Mouse (Mus musculus) forebrain, embryonic 16.5 days (tissue): Measurements from ENCODE around the gene Itgb5. TPM values are rescaled to one million over a fixed set of nuclear protein-coding genes. Genes with fewer than 3 reads are reported as not detected.

Experiments
- ATAC-seq: fragments of 200-750 bp; cut with Nextera tagmentation; 2 replicates; pipeline ENCODE4 v1.8.0; 2017; ENCODE audit warnings: mild to moderate bottlenecking, moderate library complexity
- H3K27ac ChIP-seq: fragments of 300-500 bp; sonication (generic); 2 replicates; pipeline ENCODE4 v1.5.1; 2014; ENCODE audit warnings: low read length, control low read depth
- H3K27me3 ChIP-seq: fragments of 300-500 bp; sonication (generic); replicated peaks from 2 replicates; pipeline ENCODE4 v1.6.1; 2014; ENCODE audit warnings: low read length; ENCODE audit not compliant: control insufficient read depth, insufficient read depth
- H3K36me3 ChIP-seq: fragments of 300-500 bp; sonication (generic); 2 replicates; pipeline ENCODE4 v1.6.1; 2014; ENCODE audit not compliant: control insufficient read depth, insufficient read depth
- H3K4me1 ChIP-seq: fragments of 300-500 bp; sonication (generic); replicated peaks from 2 replicates; pipeline ENCODE4 v1.6.1; 2014; ENCODE audit warnings: low read length; ENCODE audit not compliant: control insufficient read depth, insufficient read depth
- H3K4me2 ChIP-seq: fragments of 300-500 bp; sonication (generic); 2 replicates; pipeline ENCODE4 v1.6.1; 2014; ENCODE audit warnings: mild to moderate bottlenecking, low read length, control low read depth
- H3K4me3 ChIP-seq: fragments of 300-500 bp; sonication (generic); replicated peaks from 2 replicates; pipeline ENCODE4 v1.5.1; 2014; ENCODE audit warnings: mild to moderate bottlenecking, low read length, control low read depth
- H3K9ac ChIP-seq: fragments of 300-500 bp; sonication (generic); replicated peaks from 2 replicates; pipeline ENCODE4 v1.6.1; 2014; ENCODE audit warnings: low read depth, low read length, control low read depth
- H3K9me3 ChIP-seq: fragments of 300-500 bp; sonication (generic); 2 replicates; pipeline ENCODE4 v1.6.1; 2016; ENCODE audit warnings: low read length; ENCODE audit not compliant: control insufficient read depth
- WGBS: fragments of 180-500 bp; shearing (Covaris S2); extraction: QIAGEN DNeasy Blood & Tissue Kit; methylation state at CpG from one replicate; pipeline ENCODE4 v1.1.7; 2014; 5-methylcytosine and 5-hydroxymethylcytosine counted together
- polyA plus RNA-seq: library from polyadenylated mRNA; unstranded; fragments of >200 nt; fragmentation: Nextera tagmentation; extraction: Ambion mirVana; gene quantifications from 2 replicates; pipeline ENCODE4 v1.2.1, GENCODE M21; 2015

Gene Itgb5
- polyA plus RNA-seq, 1 experiment from 2014 or later, result 7.7 TPM

DNA sequence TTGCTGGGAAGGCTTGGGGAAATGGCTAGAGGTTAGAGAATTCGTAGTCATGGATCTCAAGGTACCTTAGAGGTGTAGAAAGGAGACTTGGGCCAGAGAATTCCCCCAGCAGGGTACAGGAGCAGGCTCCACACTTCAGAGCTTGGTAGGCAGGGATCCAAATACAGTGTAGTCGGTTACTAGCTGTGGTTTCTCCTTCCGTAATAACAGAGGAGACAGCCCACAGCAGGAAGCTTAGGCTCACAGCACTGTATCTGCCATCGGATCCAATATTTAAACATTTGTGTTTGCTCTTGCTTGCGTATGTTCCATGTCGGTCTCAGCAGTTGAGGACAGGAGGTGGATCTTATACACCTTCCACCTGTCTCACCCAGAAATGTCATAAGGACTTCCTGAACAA lies 33.6 kb upstream of the Itgb5 start:
- Histone ChIP-seq H3K9me3 (no peaks in the 10 kb centered on the region), H3K27ac (no peak overlapping the region), H3K27me3 (no peaks in the 10 kb centered on the region), H3K4me3 (no peak overlapping the region), H3K4me1 (no peaks in the 10 kb centered on the region), H3K4me2 (no peak overlapping the region), H3K36me3 (no peaks in the 10 kb centered on the region), H3K9ac (no peak overlapping the region)
- 83% methylated on average over 6 of the region's 6 CpGs for WGBS
- ATAC-seq, result no peak

DNA sequence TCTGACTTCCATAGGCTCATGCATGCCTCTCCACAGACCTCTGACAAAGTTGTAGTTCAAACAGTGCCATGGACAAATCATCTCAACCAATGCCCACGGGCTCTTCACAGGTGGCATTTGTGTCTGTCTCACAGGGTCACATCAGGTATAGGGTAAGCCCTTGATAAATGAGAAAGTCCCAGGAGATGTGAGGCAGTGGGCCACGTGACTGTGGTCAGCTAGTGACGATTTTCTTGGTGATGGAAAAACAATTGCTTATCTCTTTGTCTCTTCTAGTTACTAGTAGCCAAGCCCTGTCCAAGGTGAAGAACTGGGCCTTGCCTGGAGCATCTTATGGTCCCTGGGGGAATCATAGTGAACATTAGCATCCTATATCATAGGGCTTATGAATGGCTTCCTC lies 32.7 kb upstream of the Itgb5 start:
- no peak for ATAC-seq
- Histone ChIP-seq H3K9ac (no peak overlapping the region), H3K4me2 (no peak overlapping the region), H3K4me3 (no peak overlapping the region), H3K36me3 (no peaks in the 10 kb centered on the region), H3K9me3 (no peaks in the 10 kb centered on the region), H3K4me1 (no peaks in the 10 kb centered on the region), H3K27ac (no peak overlapping the region), H3K27me3 (no peaks in the 10 kb centered on the region)
- WGBS, result 94% methylated on average over 3 of the region's 3 CpGs

DNA sequence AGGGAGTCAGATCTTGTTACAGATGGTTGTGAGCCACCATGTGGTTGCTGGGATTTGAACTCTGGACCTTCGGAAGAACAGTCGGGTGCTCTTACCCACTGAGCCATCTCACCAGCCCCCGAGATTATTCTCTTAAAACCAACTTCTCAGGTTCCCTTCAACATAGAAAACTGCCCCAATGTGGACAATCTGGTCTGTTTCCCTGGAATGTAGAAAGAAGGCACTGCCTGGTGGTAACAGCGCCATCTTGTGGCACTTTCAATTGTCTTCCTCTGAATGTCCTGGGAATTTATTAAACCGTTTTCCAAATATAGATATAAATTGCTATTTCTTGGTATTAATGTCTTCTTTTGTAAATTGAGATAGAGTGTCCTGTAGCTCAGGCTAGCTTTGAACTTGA lies 31.6 kb upstream of the Itgb5 start:
- no peaks in the 10 kb centered on the region for H3K4me1 ChIP-seq
- WGBS, result 39% methylated on average over 5 of the region's 5 CpGs
- H3K9ac ChIP-seq, result no peak overlapping the region
- no peak overlapping the region for H3K4me2 ChIP-seq
- no peak overlapping the region for H3K4me3 ChIP-seq
- ATAC-seq, result no peak
- H3K27ac ChIP-seq, result no peak overlapping the region
- H3K9me3 ChIP-seq, result no peaks in the 10 kb centered on the region
- no peaks in the 10 kb centered on the region for H3K36me3 ChIP-seq
- H3K27me3 ChIP-seq, result no peaks in the 10 kb centered on the region

DNA sequence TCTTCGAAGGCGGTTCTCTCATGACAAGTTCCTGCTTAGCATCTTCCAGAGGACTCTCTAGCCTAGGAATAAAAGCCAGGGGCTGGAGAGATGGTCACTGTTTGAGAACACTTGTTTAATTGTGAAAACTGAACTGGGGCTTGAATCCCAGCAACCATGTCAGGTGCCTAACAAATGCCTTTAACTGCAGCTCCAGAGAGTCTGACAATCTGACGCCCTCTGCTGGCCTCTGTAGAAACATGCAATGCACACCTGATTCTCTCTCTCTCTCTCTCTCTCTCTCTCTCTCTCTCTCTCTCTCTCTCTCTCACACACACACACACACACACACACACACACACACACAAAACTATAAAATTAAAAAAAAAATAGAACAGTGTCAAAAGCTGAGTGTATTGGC lies 19.5 kb upstream of the Itgb5 start:
- Histone ChIP-seq H3K9ac (no peak overlapping the region), H3K36me3 (no peaks in the 10 kb centered on the region), H3K4me2 (no peak overlapping the region), H3K4me3 (no peak overlapping the region), H3K27me3 (no peaks in the 10 kb centered on the region), H3K9me3 (no peaks in the 10 kb centered on the region), H3K27ac (no peak overlapping the region), H3K4me1 (no peaks in the 10 kb centered on the region)
- no peak for ATAC-seq
- WGBS, result 69% methylated on average over 3 of the region's 3 CpGs

DNA sequence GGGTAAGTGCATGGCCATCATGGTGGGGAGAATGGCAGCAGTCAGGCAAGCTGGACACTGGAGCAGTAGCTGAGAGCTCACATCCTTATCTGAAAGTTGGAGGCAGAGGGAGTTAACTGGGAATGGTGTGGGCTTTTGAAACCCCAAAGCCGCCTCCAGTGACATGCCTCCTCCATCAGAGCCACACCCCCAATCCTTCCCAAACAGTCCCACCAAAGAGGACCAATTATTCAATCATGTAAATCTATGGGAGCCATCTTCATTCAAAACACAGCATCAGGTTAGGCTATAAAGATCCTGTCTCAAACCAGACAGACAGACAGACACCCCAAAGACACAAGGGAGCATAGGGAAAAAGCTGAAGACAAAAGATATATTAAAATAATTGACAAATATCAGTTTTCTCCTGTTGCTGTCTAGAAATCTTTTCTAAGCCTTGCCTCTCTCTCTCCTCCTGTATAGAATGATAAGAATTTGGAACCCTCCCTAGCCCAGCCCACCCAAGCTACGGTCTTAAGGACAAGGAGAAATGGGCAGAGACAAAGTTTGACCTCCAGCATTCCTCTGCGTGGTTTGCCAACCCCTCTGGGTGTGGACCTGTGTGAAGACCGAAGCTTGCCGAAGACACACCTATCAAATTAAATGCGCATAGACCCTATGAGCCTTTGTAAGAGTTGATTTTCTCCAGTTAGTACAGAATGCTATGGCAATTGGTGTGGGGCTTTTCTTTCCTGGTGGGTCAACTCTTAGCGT lies 10.9 kb upstream of the Itgb5 start:
- H3K27me3 ChIP-seq, result no peaks in the 10 kb centered on the region
- H3K9me3 ChIP-seq, result no peaks in the 10 kb centered on the region; the same call in 1 of the 2 replicates
- H3K27ac ChIP-seq, result no peak overlapping the region
- 86% methylated on average over 7 of the region's 7 CpGs for WGBS
- H3K9ac ChIP-seq, result no peak overlapping the region
- H3K36me3 ChIP-seq, result no peaks in the 10 kb centered on the region
- no peak overlapping the region for H3K4me2 ChIP-seq
- no peak for ATAC-seq
- H3K4me3 ChIP-seq, result no peak overlapping the region
- no peaks in the 10 kb centered on the region for H3K4me1 ChIP-seq

DNA sequence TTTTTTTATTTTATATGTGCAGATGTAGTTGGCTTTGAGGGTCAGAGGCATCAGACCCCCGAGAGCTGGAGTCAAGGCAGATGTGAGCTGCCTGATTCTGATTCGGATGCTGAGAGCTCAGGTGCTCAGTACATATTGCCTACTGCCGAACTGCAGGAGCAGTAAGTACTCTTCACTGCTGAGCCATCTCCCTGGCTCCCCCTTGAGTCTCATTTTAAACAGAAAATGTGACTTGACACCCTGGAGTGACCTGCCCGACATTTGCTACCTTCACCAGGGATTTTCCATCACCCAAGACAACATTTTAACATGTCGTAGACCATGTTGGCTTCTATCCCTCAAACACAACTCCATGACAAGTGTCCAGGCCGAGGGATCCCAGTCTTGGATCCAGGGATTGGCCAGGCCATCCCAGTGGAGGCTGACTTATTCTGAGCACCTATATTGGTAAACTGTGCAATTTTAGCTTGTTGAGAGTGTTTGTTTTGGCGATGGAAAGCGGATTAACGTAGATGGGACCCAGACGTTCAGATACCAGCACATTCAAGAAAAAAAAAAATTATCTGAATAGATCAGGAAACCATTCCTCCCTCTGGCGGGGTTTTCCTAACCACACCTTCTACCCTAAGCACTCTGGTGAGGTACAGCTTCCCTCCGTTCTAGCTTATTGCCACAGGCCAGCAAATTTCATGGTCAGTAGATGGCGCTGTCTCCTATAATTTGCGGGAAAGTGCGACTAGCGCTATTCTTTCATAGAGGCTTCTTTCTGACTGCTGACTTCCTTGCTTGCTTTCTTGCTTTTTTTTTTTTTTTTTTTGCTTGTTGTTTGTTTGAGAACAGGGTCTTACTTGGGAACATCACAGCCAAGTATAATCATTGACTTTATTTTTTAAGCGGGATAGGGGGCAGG lies 8.9 kb upstream of the Itgb5 start:
- Histone ChIP-seq H3K9me3 (no peaks in the 10 kb centered on the region; the same call in 1 of the 2 replicates), H3K4me2 (no peak overlapping the region), H3K27me3 (no peaks in the 10 kb centered on the region), H3K9ac (no peak overlapping the region), H3K36me3 (no peaks in the 10 kb centered on the region), H3K27ac (no peak overlapping the region), H3K4me3 (no peak overlapping the region), H3K4me1 (no peaks in the 10 kb centered on the region)
- 19% methylated on average over 17 of the region's 17 CpGs for WGBS
- ATAC-seq, result peak; percentile 77

DNA sequence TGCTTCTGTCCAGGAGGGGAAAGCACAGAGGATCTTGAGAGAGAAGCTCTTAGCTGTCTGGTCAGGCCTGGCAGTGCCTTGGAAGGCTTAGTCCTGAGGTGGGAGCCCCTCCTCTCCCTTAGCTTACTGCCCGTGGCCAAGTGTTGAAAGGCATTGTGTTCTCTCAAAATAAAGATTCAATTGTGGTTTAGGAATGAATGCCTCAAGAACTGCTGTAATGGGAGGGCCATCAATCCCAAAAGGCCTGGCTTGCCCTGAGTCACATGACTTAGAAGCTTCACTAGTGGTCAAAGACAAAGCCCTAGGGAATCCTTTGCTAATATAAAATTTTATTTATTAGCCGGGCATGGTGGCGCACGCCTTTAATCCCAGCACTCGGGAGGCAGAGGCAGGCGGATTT lies 4.9 kb upstream of the Itgb5 start:
- Histone ChIP-seq H3K4me3 (no peak overlapping the region), H3K9me3 (no peaks in the 10 kb centered on the region), H3K27ac (no peak overlapping the region), H3K9ac (no peak overlapping the region), H3K4me2 (no peak overlapping the region), H3K4me1 (peaks cover 6% of the 10 kb centered on the region), H3K27me3 (peaks cover 11% of the 10 kb centered on the region; the same call in 1 of the 2 replicates), H3K36me3 (no peaks in the 10 kb centered on the region)
- no peak for ATAC-seq
- WGBS, result 77% methylated on average over 6 of the region's 6 CpGs

DNA sequence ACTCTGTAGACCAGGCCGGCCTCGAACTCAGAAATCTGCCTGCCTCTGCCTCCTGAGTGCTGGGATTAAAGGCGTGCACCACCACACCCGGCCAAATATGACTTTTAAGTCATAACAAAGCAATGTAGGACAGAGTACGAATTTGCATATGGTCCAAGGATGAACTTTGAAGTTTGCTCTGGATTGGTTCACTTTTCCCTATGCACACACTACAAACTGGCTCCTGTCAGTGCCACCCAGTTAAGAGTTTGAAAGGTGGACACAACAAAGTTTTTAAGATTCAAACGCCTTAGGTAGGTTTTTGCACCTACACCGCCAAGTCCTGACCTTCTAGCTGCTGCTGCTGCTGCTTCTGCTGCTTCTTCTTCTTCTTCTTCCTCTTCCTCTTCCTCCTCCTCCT lies 969 bp upstream of the Itgb5 start:
- no peak for ATAC-seq
- H3K4me1 ChIP-seq, result peaks cover 21% of the 10 kb centered on the region
- H3K4me2 ChIP-seq, result no peak overlapping the region
- H3K27me3 ChIP-seq, result peaks cover 22% of the 10 kb centered on the region
- no peak overlapping the region for H3K4me3 ChIP-seq
- H3K36me3 ChIP-seq, result no peaks in the 10 kb centered on the region
- 92% methylated on average over 7 of the region's 7 CpGs for WGBS
- no peak overlapping the region for H3K27ac ChIP-seq
- H3K9ac ChIP-seq, result no peak overlapping the region
- no peaks in the 10 kb centered on the region for H3K9me3 ChIP-seq

DNA sequence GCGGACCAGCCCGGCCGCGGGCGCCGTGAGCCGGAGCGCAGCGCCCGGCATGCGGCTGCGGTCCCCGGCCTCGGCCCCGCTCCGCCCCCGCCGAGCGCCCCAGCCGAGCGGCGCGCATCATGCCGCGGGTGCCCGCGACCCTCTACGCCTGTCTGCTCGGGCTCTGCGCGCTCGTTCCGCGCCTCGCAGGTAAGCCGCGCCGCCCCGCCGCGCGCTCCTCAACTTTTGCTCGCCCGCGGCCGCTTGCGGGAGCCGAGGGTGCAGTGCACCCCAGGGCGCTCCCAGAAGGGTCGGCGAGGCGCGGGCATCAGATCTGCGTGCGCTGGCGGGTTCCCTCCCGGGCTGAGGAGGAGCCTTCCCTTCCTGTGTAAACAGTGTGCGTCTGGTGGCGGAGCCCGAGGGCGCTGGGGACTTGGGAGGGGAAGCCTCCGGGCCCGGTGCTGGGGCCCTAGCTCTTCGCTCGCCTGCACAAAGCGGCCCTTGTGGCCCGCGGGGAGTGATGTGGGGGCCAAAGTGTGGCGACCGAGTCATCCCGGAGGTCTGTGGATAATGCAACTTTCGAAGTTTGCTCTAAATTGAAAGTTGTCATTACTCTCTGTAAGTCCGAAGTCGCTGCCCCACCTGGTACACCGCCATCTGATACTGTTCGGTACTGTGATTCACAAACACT lies 512 bp downstream of the Itgb5 start:
- peaks cover 32% of the 10 kb centered on the region for H3K4me1 ChIP-seq
- peak overlapping the region; percentile 99 for H3K4me2 ChIP-seq
- ATAC-seq, result peak; percentile 66
- H3K36me3 ChIP-seq, result no peaks in the 10 kb centered on the region
- no peak overlapping the region; the same call in 1 of the 2 replicates for H3K27ac ChIP-seq
- H3K27me3 ChIP-seq, result peaks cover 24% of the 10 kb centered on the region
- 0% methylated on average over 61 of the region's 76 CpGs for WGBS
- no peaks in the 10 kb centered on the region for H3K9me3 ChIP-seq
- H3K9ac ChIP-seq, result peak overlapping the region; percentile 70
- H3K4me3 ChIP-seq, result peak overlapping the region; percentile 69
